Mouse (Mus musculus) heart, adult 2 months (tissue): ENCODE results near the gene Arpc2.
A peak's percentile ranks its signal among the peaks of the same experiment; 100 is the strongest.

Experiments used
- CTCF ChIP-seq: fragments of 200-600 bp; IDR thresholded peaks from 2 replicates; pipeline ENCODE4 v1.8.1; 2022; ENCODE audit warnings: antibody characterized with exemption, mild to moderate bottlenecking, moderate library complexity
- EP300 ChIP-seq: fragments of 200-500 bp; IDR thresholded peaks from 2 replicates; pipeline ENCODE4 v1.6.1; 2011; ENCODE audit warnings: low read depth, low read length, control low read depth; ENCODE audit not compliant: insufficient read depth
- POLR2A ChIP-seq: fragments of 200-500 bp; IDR thresholded peaks from 2 replicates; pipeline ENCODE4 v1.6.1; 2011; ENCODE audit warnings: mild to moderate bottlenecking, low read depth, low read length, control low read depth; ENCODE audit not compliant: insufficient read depth

GRCm38 (mm10) chr1:74295456-74296171 is 59.7 kb downstream of the Arpc2 start:
- TF ChIP-seq CTCF (no peak), EP300 (peak; percentile 37), POLR2A (peak; percentile 68; the same call in 1 of the 2 replicates)
